Mouse (Mus musculus): ENCODE results near the gene Axin2.

Axin2 gene

GRCm38 (mm10) chr11:108975583-108975982 lies 55.4 kb downstream of the Axin2 start:
- no peak for DNase-seq (ENCODE audit: low spot score)

GRCm38 (mm10) chr11:108980530-108980929 lies 60.4 kb downstream of the Axin2 start:
- DNase-seq (ENCODE audit: low spot score), result peak; percentile 66

GRCm38 (mm10) chr11:108981012-108981411 lies 60.9 kb downstream of the Axin2 start:
- DNase-seq (ENCODE audit: low spot score), result no peak

- DNase-seq (ENCODE audit: low spot score), result no peak
These were observed 63.4 kb downstream of the Axin2 start for GRCm38 (mm10) chr11:108983409-108984064.

- DNase-seq (ENCODE audit: low spot score), result no peak
These were observed 64.7 kb downstream of the Axin2 start for GRCm38 (mm10) chr11:108984711-108985419.

GRCm38 (mm10) chr11:108985836-108986235 lies 65.7 kb downstream of the Axin2 start:
- no peak for DNase-seq (ENCODE audit: low spot score)

GRCm38 (mm10) chr11:108987226-108987625 lies 67.1 kb downstream of the Axin2 start:
- no peak for DNase-seq (ENCODE audit: low spot score)

GRCm38 (mm10) chr11:108987705-108988104 lies 67.6 kb downstream of the Axin2 start:
- no peak for DNase-seq (ENCODE audit: low spot score)

- DNase-seq (ENCODE audit: low spot score), result no peak
These were observed 68.1 kb downstream of the Axin2 start for GRCm38 (mm10) chr11:108988258-108988657.

- DNase-seq (ENCODE audit: low spot score), result peak; percentile 20
These were observed 69.8 kb downstream of the Axin2 start for GRCm38 (mm10) chr11:108989940-108990339.

GRCm38 (mm10) chr11:108993414-108993813 lies 73.3 kb downstream of the Axin2 start:
- DNase-seq (ENCODE audit: low spot score), result no peak

- no peak for DNase-seq (ENCODE audit: low spot score)
These were observed 75.2 kb downstream of the Axin2 start for GRCm38 (mm10) chr11:108995196-108995989.

- DNase-seq (ENCODE audit: low spot score), result no peak
These were observed 75.9 kb downstream of the Axin2 start for GRCm38 (mm10) chr11:108995990-108996533.

- peak; percentile 54 for DNase-seq (ENCODE audit: low spot score)
These were observed 77.7 kb downstream of the Axin2 start for GRCm38 (mm10) chr11:108997816-108998215.

Measured in ovary, adult 18-20 months (tissue).